Mouse (Mus musculus): ENCODE results near the gene Spon1. TPM values are rescaled to one million over a fixed set of nuclear protein-coding genes. Genes with fewer than 3 reads are reported as not detected.

Gene Spon1
- total RNA-seq, 2 experiments from 2014 or later: 2.5 to 4.4 TPM

GRCm38 (mm10) chr7:114074595-114074994 is 308.8 kb downstream of the Spon1 start:
- DNase-seq: no peak
- intact Hi-C loops (cut with DNase I): loop anchor here (5.0 kb wide), 1 partner anchor 43 kb away; the partner anchor contains the start of gene Rras2

GRCm38 (mm10) chr7:114079343-114079742 is 313.5 kb downstream of the Spon1 start:
- intact Hi-C loops (cut with DNase I): no loop called here
- DNase-seq: no peak

- intact Hi-C loops (cut with DNase I): no loop called here
- DNase-seq: no peak
Measured at GRCm38 (mm10) chr7:114080250-114080649, 314.5 kb downstream of the Spon1 start.

GRCm38 (mm10) chr7:114081633-114082420 is 316.0 kb downstream of the Spon1 start:
- intact Hi-C loops (cut with DNase I): no loop called here
- no peak for DNase-seq

GRCm38 (mm10) chr7:114083088-114083487 is 317.3 kb downstream of the Spon1 start:
- no peak for DNase-seq
- intact Hi-C loops (cut with DNase I): no loop called here

GRCm38 (mm10) chr7:114083760-114084159 is 318.0 kb downstream of the Spon1 start:
- intact Hi-C loops (cut with DNase I): no loop called here
- DNase-seq: no peak

GRCm38 (mm10) chr7:114086021-114086710 is 320.4 kb downstream of the Spon1 start:
- DNase-seq: no peak
- intact Hi-C loops (cut with DNase I): no loop called here

GRCm38 (mm10) chr7:114087341-114087740 is 321.5 kb downstream of the Spon1 start:
- intact Hi-C loops (cut with DNase I): no loop called here
- DNase-seq: no peak

- no peak for DNase-seq
- intact Hi-C loops (cut with DNase I): no loop called here
Measured at GRCm38 (mm10) chr7:114087986-114088385, 322.2 kb downstream of the Spon1 start.

GRCm38 (mm10) chr7:114088918-114089317 is 323.1 kb downstream of the Spon1 start:
- intact Hi-C loops (cut with DNase I): no loop called here
- DNase-seq: no peak

- intact Hi-C loops (cut with DNase I): no loop called here
- no peak for DNase-seq
Measured at GRCm38 (mm10) chr7:114090231-114090630, 324.4 kb downstream of the Spon1 start.

- no peak for DNase-seq
- intact Hi-C loops (cut with DNase I): no loop called here
Measured at GRCm38 (mm10) chr7:114090892-114091545, 325.2 kb downstream of the Spon1 start.

Data from gastrocnemius, postnatal 36 days (tissue).